Mouse (Mus musculus) liver, postnatal 0 days (tissue): ENCODE results near the gene Vdr. TPM values are rescaled to one million over a fixed set of nuclear protein-coding genes. Genes with fewer than 3 reads are reported as not detected.

Experiments
- ATAC-seq: fragments of 200-750 bp; cut with Nextera tagmentation; 2 replicates; pipeline ENCODE4 v1.8.0; 2017; ENCODE audit warnings: mild to moderate bottlenecking, moderate library complexity
- DNase-seq: peaks from one replicate; pipeline ENCODE4 v3.0.0-alpha.2; 2016
- H3K27ac ChIP-seq: fragments of 300-500 bp; sonication (generic); 2 replicates; pipeline ENCODE4 v1.5.1; 2014; ENCODE audit warnings: antibody characterized with exemption, moderate library complexity, mild to moderate bottlenecking, low read depth
- H3K27me3 ChIP-seq: fragments of 300-500 bp; sonication (generic); 2 replicates; pipeline ENCODE4 v1.6.1; 2014; ENCODE audit warnings: low read length, control low read depth, mixed read lengths; ENCODE audit not compliant: insufficient read depth
- H3K36me3 ChIP-seq: fragments of 300-500 bp; sonication (generic); replicated peaks from 2 replicates; pipeline ENCODE4 v1.6.1; 2014; ENCODE audit warnings: mild to moderate bottlenecking, control low read depth, low read length, moderate library complexity, mixed read lengths; ENCODE audit not compliant: insufficient read depth
- H3K4me1 ChIP-seq: fragments of 300-500 bp; sonication (generic); 2 replicates; pipeline ENCODE4 v1.6.1; 2014; ENCODE audit warnings: antibody characterized with exemption, mild to moderate bottlenecking, control low read depth; ENCODE audit not compliant: insufficient read depth
- H3K4me2 ChIP-seq: fragments of 300-500 bp; sonication (generic); 2 replicates; pipeline ENCODE4 v1.6.1; 2014; ENCODE audit warnings: low read depth, mild to moderate bottlenecking, low read length, moderate library complexity, mixed read lengths
- H3K4me3 ChIP-seq: fragments of 300-500 bp; sonication (generic); 2 replicates; pipeline ENCODE4 v1.5.1; 2014; ENCODE audit warnings: low read depth, low read length
- H3K9ac ChIP-seq: fragments of 300-500 bp; sonication (generic); replicated peaks from 2 replicates; pipeline ENCODE4 v1.6.1; 2014; ENCODE audit warnings: mild to moderate bottlenecking, moderate library complexity
- H3K9me3 ChIP-seq: fragments of 300-500 bp; sonication (generic); 2 replicates; pipeline ENCODE4 v1.6.1; 2016; ENCODE audit warnings: mild to moderate bottlenecking, control low read depth, low read length, mixed read lengths
- CTCF ChIP-seq: sonication (generic); IDR thresholded peaks from 2 replicates; pipeline ENCODE4 v1.5.1; 2016; ENCODE audit warnings: antibody characterized with exemption, low read depth
- EP300 ChIP-seq: IDR thresholded peaks from 2 replicates; pipeline ENCODE4 v1.6.1; 2016; ENCODE audit warnings: antibody characterized with exemption, low read depth, mild to moderate bottlenecking
- WGBS: fragments of 180-500 bp; shearing (Covaris S2); extraction: QIAGEN DNeasy Blood & Tissue Kit; methylation state at CpG from one replicate; pipeline ENCODE4 v1.1.7; 2014; ENCODE audit not compliant: insufficient replicate concordance; 5-methylcytosine and 5-hydroxymethylcytosine counted together
- polyA plus RNA-seq: library from polyadenylated mRNA; unstranded; fragments of >200 nt; fragmentation: Nextera tagmentation; extraction: Ambion mirVana; gene quantifications from 2 replicates; pipeline ENCODE4 v1.2.1, GENCODE M21; 2015

The Vdr gene
- polyA plus RNA-seq: 0.07 and 0.25 TPM in 2 replicates

DNA sequence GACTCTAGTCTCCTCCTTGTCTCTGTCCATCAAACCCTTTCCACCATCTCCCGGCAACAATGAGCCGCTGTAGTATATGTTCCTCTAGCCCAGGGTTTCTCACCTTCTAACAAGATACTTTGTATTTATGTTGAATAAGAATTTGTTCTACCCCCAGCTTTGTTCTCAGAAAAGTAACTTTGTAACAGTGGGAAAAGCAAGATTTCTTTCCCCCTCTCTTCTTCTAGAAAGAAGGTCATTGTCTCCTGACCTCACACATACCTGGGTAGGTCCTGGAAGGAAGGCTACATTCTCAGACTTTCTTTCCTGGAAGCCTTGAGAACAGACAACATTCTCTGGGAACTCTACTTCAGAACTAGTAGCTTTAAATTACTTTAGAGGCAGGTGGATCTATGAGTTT lies at the start of gene Vdr:
Vdr (minus strand) TSS at position 101 of the 400 bp plus-strand sequence.
- peaks cover 12% of the 10 kb centered on the region for H3K4me1 ChIP-seq
- DNase-seq (no peak), ATAC-seq (no peak)
- H3K27ac ChIP-seq: no peak within 1 kb of the TSS
- H3K9me3 ChIP-seq: no peaks in the 10 kb centered on the region
- peaks cover 22% of the 10 kb centered on the region for H3K27me3 ChIP-seq
- H3K9ac ChIP-seq: no peak within 1 kb of the TSS
- TF ChIP-seq EP300: no peak
- TF ChIP-seq CTCF: no peak
- H3K36me3 ChIP-seq: no peaks in the 10 kb centered on the region
- 84% methylated on average over 2 of the region's 2 CpGs for WGBS
- H3K4me3 ChIP-seq: no peak within 1 kb of the TSS
- H3K4me2 ChIP-seq: no peak within 1 kb of the TSS

DNA sequence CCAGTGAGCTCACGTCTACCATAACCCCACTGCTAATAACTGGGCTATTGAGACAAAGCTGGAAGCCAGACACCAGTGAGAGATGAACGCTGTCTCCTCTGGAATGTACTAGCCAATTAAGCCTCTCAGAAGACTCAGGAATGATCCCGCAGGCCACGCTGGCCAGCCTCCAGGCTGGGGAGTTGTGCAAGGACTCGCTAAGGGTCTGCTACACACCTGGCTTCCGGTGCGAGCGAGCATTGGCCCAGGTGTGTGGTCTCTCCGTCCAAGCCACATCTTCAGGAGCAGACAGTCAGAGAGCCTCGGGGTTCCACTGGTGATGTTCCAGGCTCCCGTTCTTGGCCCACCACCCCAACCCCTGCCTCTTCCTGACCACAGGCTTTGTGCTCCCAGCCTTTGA lies 46.0 kb upstream of the Vdr start:
- H3K4me2 ChIP-seq: no peak overlapping the region
- peaks cover 7% of the 10 kb centered on the region; the same call in 1 of the 2 replicates for H3K27me3 ChIP-seq
- no peak overlapping the region for H3K4me3 ChIP-seq
- H3K27ac ChIP-seq: no peak overlapping the region
- WGBS: 72% methylated on average over 11 of the region's 11 CpGs
- H3K36me3 ChIP-seq: no peaks in the 10 kb centered on the region
- no peak for ATAC-seq
- H3K9ac ChIP-seq: no peak overlapping the region
- peaks cover 5% of the 10 kb centered on the region; the same call in 1 of the 2 replicates for H3K4me1 ChIP-seq
- DNase-seq: no peak
- TF ChIP-seq EP300 (no peak), CTCF (no peak)
- no peaks in the 10 kb centered on the region for H3K9me3 ChIP-seq

- Histone ChIP-seq H3K4me1 (peaks cover 5% of the 10 kb centered on the region; the same call in 1 of the 2 replicates), H3K9me3 (no peaks in the 10 kb centered on the region), H3K36me3 (no peaks in the 10 kb centered on the region), H3K27me3 (peaks cover 9% of the 10 kb centered on the region; the same call in 1 of the 2 replicates), H3K4me3 (no peak overlapping the region), H3K27ac (0 out of 2 replicates have a peak overlapping the region, but pooled peaks have one; percentile 22), H3K9ac (no peak overlapping the region), H3K4me2 (no peak overlapping the region)
- WGBS: 36% methylated on average over 4 of the region's 4 CpGs
- ATAC-seq (no peak), DNase-seq (no peak)
- no peak for TF ChIP-seq CTCF
- no peak for TF ChIP-seq EP300
Observed at GRCm38 (mm10) chr15:97955742-97956141, 45.3 kb upstream of the Vdr start.

DNA sequence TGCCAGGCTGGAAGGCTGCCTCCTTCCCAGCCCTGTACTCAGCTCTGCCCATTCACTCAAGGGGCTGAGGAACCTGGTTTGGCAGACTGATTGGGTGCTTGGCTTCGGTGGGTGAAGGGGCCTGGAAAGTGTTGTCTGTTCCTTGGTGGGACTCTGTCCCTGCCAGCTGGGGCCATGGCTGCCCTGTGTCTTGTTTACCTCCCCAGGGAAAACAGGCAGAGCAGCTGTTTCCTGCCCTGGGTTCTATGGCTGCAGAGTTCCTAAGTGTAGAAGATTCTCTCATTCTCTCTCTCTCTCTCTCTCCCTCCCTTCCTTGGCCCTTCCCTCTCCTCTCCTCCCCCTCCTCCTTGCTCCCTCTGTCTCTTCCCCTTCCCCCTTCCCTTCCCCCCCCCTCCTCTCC lies 44.9 kb upstream of the Vdr start:
- TF ChIP-seq EP300 (no peak), CTCF (no peak)
- H3K4me2 ChIP-seq: no peak overlapping the region
- no peak overlapping the region for H3K9ac ChIP-seq
- peaks cover 5% of the 10 kb centered on the region; the same call in 1 of the 2 replicates for H3K4me1 ChIP-seq
- no peaks in the 10 kb centered on the region for H3K9me3 ChIP-seq
- 54% methylated on average over 1 of the region's 1 CpGs for WGBS
- peak; percentile 51; the same call in 1 of the 2 replicates for ATAC-seq
- DNase-seq: no peak
- peaks cover 9% of the 10 kb centered on the region; the same call in 1 of the 2 replicates for H3K27me3 ChIP-seq
- peak overlapping the region; percentile 64 for H3K27ac ChIP-seq
- H3K4me3 ChIP-seq: no peak overlapping the region
- no peaks in the 10 kb centered on the region for H3K36me3 ChIP-seq

- ATAC-seq (peak; percentile 25; the same call in 1 of the 2 replicates), DNase-seq (no peak)
- Histone ChIP-seq H3K9ac (no peak overlapping the region), H3K9me3 (no peaks in the 10 kb centered on the region), H3K27ac (peak overlapping the region; percentile 64), H3K4me1 (peaks cover 5% of the 10 kb centered on the region; the same call in 1 of the 2 replicates), H3K27me3 (peaks cover 9% of the 10 kb centered on the region; the same call in 1 of the 2 replicates), H3K4me3 (no peak overlapping the region), H3K4me2 (no peak overlapping the region), H3K36me3 (no peaks in the 10 kb centered on the region)
- WGBS: 58% methylated on average over 8 of the region's 8 CpGs
- TF ChIP-seq EP300 (no peak), CTCF (no peak)
Observed at GRCm38 (mm10) chr15:97954671-97955070, 44.2 kb upstream of the Vdr start.

DNA sequence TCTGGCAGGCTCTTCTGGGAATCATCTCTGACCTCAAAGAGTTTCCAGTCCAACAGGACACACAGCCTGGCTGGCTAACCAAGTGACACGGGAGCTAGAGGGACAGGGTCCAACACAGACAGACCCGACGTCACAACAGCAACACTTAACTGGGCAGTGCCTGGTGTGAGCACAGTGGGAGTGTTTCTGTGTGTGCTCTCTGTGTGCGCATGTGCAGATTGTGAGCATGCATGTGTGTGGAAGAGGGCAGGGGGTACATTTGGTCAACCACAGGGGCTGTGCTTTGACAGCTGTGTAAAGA lies 42.4 kb upstream of the Vdr start:
- 0 out of 2 replicates have a peak, but pooled peaks have one; percentile 14 for ATAC-seq
- no peak for DNase-seq
- peaks cover 9% of the 10 kb centered on the region; the same call in 1 of the 2 replicates for H3K27me3 ChIP-seq
- no peak overlapping the region for H3K4me3 ChIP-seq
- 63% methylated on average over 4 of the region's 4 CpGs for WGBS
- H3K36me3 ChIP-seq: no peaks in the 10 kb centered on the region
- H3K9me3 ChIP-seq: no peaks in the 10 kb centered on the region
- TF ChIP-seq EP300: no peak
- no peak for TF ChIP-seq CTCF
- no peak overlapping the region for H3K4me2 ChIP-seq
- H3K9ac ChIP-seq: no peak overlapping the region
- H3K27ac ChIP-seq: no peak overlapping the region
- H3K4me1 ChIP-seq: peaks cover 5% of the 10 kb centered on the region; the same call in 1 of the 2 replicates
